Mouse (Mus musculus): ENCODE measurements around the gene Olfr959. TPM values are rescaled to one million over a fixed set of nuclear protein-coding genes. Genes with fewer than 3 reads are reported as not detected.

Gene Olfr959
- polyA plus RNA-seq (2017; shearing (Covaris generic)), result not detected

DNA sequence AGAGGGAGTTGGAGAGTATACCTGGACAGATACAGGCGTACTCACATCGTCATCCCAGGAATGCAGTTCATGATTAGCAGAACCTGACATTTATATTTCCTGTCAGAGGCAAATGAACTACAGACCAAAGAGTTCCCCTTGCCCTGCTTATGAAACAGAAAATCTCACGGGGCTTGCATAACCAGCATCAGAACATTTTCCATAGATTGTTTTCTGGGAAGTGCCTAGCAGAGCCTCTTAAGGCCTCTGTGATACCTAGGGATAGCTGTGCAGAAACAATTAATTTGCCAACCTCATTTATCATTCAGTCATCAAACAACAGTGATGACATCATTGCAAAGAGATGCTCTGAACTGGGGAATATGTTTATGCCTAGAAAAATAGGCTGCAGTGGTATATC lies at the start of gene Olfr959:
Gene Olfr959, minus strand, starts transcription at position 101 of the 400 bp plus-strand sequence.

DNA sequence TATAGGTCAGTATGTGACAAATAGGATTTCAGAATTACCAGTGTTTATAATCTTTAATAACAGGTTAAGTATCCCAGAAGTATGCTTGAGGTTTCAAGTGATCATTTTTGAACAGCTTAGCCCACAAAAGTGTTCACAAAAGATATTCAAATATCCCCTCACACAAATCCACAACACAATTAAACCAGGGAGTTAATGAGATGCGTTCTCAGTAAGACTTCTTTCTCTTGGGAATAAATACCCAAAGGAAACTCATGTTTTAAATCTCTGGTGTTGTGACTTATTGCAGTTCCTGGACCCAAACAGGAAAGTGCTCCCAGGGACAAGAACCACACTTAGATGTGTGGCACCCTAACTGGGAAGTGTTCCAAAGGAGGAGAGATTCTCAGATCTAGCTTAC lies 45.7 kb upstream of the Olfr959 start, which contains the start of gene Olfr960:
Gene Olfr960, plus strand, starts transcription at position 301 of the 400 bp plus-strand sequence.

DNA sequence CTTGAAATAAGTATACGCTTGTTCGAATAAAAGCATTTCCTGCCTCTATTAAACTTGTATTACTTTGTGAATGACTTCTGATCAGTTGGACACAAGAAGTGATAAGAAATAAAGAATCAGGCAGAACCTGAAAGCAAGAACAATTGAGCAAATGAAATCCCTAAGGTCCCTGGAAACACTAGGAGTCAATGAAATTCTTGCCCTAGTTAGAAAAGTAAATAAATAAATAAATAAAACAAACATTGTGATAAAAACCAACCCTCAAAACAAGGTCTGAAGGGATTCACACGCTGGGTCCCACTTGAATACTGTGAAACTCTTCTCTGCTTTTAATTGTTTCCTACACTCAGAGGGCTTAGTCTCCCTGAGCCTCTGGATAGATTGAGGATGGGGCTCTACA lies 35.0 kb upstream of the Olfr959 start, which contains the start of gene Olfr148:
Gene Olfr148, plus strand, starts transcription at position 301 of the 400 bp plus-strand sequence.

DNA sequence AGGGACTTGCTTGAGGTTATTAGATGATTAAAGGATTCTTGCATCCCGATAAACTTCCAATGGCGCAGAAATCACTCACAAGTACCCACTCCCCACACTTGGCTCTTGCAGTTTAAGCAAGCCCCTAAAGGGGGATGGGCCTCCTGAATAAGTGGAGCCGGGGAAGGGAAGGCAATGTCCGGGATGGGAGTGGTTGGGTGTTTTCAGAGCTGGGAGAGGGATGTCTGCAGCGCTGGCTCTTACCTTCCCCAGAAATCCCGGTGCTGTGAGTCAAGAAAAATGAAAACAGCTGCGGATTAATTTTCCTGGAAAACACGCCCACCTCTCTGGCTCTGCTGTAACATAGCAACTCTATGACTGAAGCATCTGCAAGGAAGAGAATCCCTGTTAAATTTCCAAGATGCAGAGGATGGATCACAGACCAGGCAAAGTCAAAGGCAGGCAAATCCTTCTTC lies 28.7 kb upstream of the Olfr959 start, which contains the start of gene AW551984:
Gene AW551984, minus strand, starts transcription at position 405 of the 455 bp plus-strand sequence.

DNA sequence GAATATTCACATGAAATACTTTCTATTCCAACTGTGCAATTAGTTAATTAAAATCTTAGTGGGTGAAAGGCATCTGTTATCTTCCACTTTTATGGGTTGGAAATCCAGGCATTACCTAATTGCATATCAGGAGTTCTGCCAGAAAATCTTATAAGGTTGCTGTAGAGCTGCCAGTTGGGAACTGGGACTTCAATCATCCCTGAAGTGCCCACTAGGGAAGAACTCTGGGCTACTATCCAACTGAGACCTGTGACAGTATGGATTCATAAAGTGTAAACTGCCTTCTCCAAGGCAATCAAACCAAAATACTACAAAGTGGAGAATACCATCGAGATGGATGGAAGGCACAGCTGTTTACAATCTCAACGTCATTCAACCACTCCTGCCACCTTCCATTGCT lies 21.4 kb downstream of the Olfr959 start, which contains the start of gene Olfr958:
Gene Olfr958, minus strand, starts transcription at position 109 of the 400 bp plus-strand sequence.

Other genes with a start within 250 kb of the Olfr959 start
- gene Olfr948, start 249.5 kb downstream of the Olfr959 start, polyA plus RNA-seq (2017; shearing (Covaris generic)), result not detected
- gene Olfr951, start 188.2 kb downstream of the Olfr959 start, polyA plus RNA-seq (2017; shearing (Covaris generic)), result not detected
- not detected for gene Olfr952, start 148.4 kb downstream of the Olfr959 start, polyA plus RNA-seq (2017; shearing (Covaris generic))
- not detected for gene Olfr954, start 118.9 kb downstream of the Olfr959 start, polyA plus RNA-seq (2017; shearing (Covaris generic))
- not detected for gene Olfr955, start 103.6 kb downstream of the Olfr959 start, polyA plus RNA-seq (2017; shearing (Covaris generic))
- not detected for gene Olfr44, start 81.6 kb downstream of the Olfr959 start, polyA plus RNA-seq (2017; shearing (Covaris generic))
- not detected for gene Olfr957, start 59.8 kb downstream of the Olfr959 start, polyA plus RNA-seq (2017; shearing (Covaris generic))
- not detected for gene Olfr958, start 21.5 kb downstream of the Olfr959 start, polyA plus RNA-seq (2017; shearing (Covaris generic))
- under 1 TPM; 0.11 to 0.82 TPM for gene AW551984, start 28.8 kb upstream of the Olfr959 start, polyA plus RNA-seq (2017; shearing (Covaris generic))
- under 1 TPM in 1 of 2 experiments, not detected in 1; 0.25 TPM for gene Olfr148, start 35.1 kb upstream of the Olfr959 start, polyA plus RNA-seq (2017; shearing (Covaris generic))
- gene Olfr960, start 45.8 kb upstream of the Olfr959 start, polyA plus RNA-seq (2017; shearing (Covaris generic)), result not detected
- under 1 TPM; 0.11 to 0.13 TPM for gene Olfr961, start 69.5 kb upstream of the Olfr959 start, polyA plus RNA-seq (2017; shearing (Covaris generic))
- gene Olfr963, start 91.6 kb upstream of the Olfr959 start, polyA plus RNA-seq (2017; shearing (Covaris generic)), result not detected
- under 1 TPM in 1 of 2 experiments, not detected in 1; 0.23 TPM for gene Olfr149, start 131.5 kb upstream of the Olfr959 start, polyA plus RNA-seq (2017; shearing (Covaris generic))
- gene Olfr965, start 135.8 kb upstream of the Olfr959 start, polyA plus RNA-seq (2017; shearing (Covaris generic)), result not detected
- gene Olfr150, start 155.4 kb upstream of the Olfr959 start, polyA plus RNA-seq (2017; shearing (Covaris generic)), result under 1 TPM; 0.20 to 0.27 TPM
- under 1 TPM in 1 of 2 experiments, not detected in 1; 0.43 TPM for gene Olfr967, start 170.7 kb upstream of the Olfr959 start, polyA plus RNA-seq (2017; shearing (Covaris generic))
- not detected for gene Olfr968, start 207.7 kb upstream of the Olfr959 start, polyA plus RNA-seq (2017; shearing (Covaris generic))
- 1 to 10 TPM in 1 of 2 experiments, under 1 TPM in 1; 0.10 to 1.1 TPM for gene Olfr969, start 215.4 kb upstream of the Olfr959 start, polyA plus RNA-seq (2017; shearing (Covaris generic))
- under 1 TPM; 0.13 to 0.45 TPM for gene Olfr970, start 233.3 kb upstream of the Olfr959 start, polyA plus RNA-seq (2017; shearing (Covaris generic))